Mouse (Mus musculus) E14TG2a.4 (cell line): ENCODE measurements around the gene B4galnt3.

Source experiments
- CTCF ChIP-seq: conservative IDR thresholded peaks from 2 replicates; pipeline ENCODE4 v1.5.1; 2014; ENCODE audit warnings: low read length
- NANOG ChIP-seq: IDR thresholded peaks from 2 replicates; pipeline ENCODE4 v1.6.1; 2014; ENCODE audit warnings: borderline replicate concordance, low read length, mixed read lengths
- POU5F1 ChIP-seq: IDR thresholded peaks from 2 replicates; pipeline ENCODE4 v1.6.1; 2014; ENCODE audit warnings: low read length, borderline replicate concordance

GRCm38 (mm10) chr6:120249831-120250230, 44.5 kb downstream of the B4galnt3 start:
- TF ChIP-seq POU5F1, result no peak
- no peak for TF ChIP-seq CTCF
- TF ChIP-seq NANOG, result no peak
